Mouse (Mus musculus) liver (tissue): ENCODE data around the gene Hlx.

Experiments
- DNase-seq: peaks from one replicate; pipeline ENCODE4 v3.0.0-alpha.2; 2020; ENCODE audit warnings: mixed read lengths

Hlx gene

DNA sequence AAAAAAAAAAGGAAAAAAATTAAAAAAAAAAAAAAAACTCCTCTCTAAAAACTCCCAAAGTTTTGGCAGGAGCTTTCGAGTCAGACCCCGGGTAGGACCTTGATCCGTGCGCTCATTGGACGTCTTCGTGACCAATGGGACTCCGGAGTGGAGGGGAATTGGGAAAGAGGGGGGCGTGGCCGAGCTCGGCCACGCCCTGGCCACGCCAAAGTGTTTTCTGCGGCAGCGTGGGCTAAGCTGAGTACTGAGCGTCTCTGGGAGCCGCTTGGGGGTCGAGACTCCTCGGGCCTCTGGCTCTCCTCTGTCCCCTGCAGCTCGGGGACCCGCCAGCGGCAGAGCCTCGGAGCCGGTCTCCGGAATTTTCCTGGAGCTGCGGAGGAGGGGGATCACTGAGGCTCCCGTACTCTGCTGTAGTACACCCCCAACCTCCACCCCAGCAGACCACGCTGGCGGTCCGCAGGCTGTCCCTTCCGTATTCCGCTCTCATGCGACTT lies at the start of gene Hlx:
Gene Hlx, minus strand, starts transcription at position 64 of the 494 bp plus-strand sequence.
- peak; percentile 87 for DNase-seq

DNA sequence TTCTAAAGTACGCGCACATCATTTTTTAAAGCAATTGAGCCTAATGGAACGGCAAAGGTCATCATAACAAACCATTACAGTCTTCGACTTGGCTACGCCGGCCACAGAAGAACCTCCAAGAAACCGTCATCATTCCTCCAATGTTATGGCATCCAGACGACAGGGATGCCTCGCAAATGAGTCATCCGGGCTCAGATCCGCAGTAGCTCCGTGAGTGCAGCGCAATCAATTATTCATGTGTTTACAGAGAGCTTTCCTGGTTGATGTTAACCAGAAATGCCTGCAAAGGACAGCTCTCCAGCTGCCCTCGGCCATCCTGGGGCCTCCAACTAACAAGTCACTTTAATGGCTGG lies 49.7 kb upstream of the Hlx start:
- peak; percentile 26 for DNase-seq

DNA sequence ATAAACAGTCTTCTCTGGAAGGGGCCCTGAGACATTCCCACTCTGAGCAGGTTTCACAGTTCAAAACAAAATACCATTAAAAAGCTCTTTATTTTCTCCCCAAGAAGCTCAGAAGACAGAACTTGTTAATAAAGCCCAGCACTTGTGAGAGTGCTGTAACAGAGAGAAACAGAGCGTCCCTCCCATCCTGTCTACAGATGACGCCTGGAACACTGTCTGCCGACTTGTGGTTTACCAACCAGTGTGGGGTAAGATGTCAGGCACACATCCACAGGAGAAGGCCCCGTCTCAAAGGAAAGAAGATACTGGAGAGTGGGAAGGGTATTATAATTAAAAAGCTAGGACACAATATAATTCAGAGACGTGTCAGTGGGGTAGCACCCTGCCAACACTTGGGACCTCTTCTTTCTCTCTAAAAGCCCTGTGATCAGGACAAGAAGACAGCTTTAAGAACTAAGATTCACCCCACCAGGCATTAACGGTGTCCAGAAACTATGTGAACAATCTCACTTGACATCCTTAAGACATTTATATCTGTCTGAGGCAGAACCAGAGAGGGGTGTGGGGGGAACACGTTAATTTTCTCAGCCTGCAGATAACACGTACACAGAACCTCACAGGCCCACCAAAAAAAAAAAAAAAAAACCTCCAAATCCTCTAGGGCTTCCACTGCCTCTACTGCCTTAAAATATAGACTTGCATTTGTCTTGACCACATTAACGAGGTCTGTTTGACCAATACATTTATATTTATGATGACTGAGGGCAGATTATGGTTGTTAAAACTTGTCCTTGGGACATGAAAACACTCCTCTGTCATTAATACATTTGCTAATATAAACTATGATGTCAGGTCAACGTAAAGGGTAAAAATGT lies 49.1 kb upstream of the Hlx start:
- DNase-seq: peak; percentile 28

DNA sequence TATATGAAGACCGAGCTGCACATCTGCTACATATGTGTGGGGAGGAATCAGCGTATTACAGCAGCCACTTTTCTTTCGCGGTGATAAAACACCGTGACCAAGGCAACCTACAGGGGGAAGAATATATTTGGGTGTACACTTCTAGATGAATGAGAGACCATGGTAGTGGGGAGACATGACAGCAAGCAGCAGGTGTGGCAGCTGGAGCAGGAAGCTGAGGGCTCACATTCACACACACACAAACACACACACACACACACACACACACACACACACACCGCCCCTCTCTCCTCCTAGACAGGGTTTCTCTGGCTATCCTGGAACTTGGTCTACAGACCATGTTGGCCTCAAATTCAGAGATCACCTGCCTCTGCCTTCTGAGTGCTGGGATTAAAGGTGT lies 45.7 kb upstream of the Hlx start:
- no peak for DNase-seq

DNA sequence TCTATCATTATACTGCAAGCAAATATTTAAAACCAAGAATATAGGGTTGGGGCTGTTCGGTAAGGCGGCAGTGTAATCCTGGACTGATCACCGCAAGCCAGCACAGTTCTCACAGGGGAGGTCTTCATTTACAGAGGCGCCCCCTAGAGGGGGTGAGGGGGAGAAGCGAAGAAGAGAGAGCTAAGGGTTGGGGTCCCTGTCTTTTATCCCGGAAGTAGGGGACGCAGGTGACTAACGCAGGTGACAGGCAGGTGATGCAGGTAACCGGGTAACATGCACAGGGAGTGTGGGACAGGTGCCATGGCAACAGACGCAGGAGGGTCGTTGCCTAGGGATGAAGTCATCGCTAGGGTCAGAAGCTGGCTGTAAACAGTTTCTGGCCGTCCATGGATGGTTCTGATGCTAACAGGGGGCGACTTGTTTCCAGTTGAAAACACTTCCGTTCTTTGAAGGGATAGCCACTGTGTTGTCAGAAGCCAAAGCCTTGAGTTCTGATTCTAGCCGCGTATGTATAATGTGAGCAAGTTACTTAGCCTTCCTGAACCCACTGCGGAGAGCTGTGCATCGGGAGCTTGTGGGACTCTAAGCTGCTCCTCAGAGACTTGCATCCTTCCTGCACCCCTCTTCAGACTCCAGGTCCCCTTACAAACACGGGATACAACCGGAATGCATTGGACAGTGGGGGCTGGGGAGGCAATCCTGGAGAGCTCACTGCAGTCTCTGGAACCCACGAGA lies 44.8 kb upstream of the Hlx start:
- DNase-seq: no peak

DNA sequence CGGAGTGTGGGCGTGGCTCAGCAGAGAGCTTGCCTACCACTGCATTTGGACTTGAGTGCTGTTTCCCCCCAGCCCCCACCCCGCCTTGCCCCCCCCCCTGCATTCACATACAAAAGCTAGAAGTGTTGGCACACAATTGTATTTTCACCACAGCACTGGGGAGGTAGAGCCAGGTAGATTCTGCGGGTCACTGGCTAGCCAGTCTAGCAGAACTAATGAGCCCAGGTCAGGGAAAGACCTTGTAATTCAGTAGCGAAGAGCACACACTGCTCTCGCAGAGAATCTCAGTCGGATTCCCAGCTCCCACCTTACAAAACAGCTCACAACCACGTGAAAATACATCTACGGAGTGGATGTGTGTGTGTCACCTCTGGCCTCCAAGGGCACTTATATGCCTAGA lies 42.9 kb upstream of the Hlx start:
- DNase-seq: peak; percentile 25

DNA sequence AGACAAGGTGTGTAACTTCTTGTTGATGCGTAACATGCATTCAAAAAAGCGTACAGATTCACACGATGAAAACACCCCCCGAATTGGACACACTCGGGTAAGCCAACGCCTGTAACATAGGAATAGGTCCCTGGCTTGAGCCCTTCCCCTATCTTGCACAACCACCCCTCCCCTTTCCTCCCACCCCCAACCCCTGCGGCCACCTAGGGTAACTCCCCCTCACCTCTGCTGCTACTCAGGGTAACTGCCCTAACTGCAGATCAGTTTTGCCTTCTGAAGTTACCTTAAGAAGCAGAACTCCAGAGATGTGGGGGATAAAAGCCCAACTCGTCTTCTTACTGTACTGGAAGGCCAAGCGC lies 39.5 kb upstream of the Hlx start:
- no peak for DNase-seq

DNA sequence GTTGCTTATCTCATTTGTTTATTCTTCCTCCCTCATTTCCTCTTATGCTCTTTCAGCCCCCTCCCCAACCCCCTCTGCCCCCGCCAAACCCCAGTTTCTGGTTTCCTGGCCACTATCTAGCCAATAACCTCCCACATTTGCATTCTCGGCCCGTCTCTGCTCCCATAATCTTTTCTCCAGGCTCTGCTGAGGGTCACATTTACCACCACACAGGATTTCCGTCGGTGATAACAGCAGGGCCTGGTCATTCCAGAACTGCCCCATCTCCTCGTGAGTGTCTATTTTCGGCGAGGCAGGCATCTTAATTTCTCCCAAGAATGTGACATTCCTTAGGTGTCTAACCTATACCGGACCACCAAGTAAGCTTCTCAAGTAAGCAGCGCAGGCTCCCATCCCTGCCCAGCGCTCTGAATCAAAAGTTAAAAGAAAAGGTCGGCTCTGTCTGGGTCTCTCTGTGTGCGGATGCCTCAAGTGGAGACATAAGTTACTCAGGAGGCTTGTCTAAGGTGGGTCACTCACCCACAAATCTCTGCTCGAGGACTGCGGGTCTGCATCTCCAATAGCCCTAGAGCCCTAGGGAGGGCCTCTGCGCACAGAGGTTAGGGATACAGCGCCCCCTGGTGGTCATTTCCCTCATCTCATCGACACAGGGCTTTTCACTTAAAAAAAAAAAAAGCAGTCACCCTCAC lies 38.9 kb upstream of the Hlx start:
- peak; percentile 82 for DNase-seq

DNA sequence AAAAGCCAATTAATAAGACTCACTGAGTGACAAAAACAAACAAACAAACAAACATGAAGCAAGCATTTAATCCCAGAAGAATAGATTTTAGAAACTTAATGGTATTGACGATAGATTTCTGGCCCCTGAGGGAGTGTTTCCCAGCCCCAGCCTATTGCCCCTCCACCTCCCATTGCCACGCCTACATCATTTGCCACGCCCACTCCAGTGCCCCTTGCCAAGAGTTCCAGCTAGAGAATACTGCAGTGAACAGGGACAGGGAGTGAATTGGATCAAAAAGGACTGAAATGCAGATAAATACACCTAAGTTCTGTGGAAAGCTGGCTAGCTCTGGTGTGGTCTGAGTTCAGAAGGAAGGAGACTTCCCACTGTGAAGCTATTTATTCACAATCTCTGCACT lies 31.4 kb upstream of the Hlx start:
- DNase-seq: no peak

DNA sequence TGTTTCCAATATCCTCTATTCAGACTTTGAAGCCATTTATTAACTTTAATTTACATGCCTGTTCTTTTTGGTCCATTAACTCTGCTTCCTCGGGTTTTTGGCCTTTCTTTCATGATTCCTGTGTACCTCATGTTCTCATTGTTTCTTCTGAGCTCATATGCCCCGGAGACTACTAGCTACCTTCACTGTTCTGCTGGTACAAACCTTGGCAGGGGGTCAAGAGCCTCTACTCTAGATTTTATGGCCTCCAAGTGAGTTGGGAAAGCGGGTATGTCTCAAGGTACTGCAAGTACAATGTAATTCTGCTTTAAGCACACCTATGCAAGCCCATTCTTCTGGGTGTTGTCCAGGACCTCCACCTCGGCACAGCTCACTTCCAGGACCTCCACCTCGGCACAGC lies 30.5 kb upstream of the Hlx start:
- DNase-seq: no peak

DNA sequence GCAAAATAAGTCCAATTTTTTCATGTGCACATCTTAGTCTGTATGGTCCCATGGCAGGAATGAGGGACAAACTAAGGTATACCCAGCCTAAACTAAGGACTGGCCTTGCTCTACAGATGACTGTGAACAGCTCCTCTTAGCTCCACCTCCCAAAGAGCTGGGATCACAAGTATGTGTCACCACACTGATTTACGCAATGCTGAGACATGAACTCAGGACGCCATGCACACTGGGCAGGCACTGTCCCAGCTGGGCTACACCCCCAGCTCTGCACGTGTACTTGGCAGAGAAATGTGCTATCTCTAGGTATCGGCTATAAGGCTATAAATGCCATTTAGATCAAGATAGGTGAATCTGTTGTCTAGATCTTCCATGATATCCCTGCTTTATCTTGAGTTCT lies 29.6 kb upstream of the Hlx start:
- DNase-seq: no peak

DNA sequence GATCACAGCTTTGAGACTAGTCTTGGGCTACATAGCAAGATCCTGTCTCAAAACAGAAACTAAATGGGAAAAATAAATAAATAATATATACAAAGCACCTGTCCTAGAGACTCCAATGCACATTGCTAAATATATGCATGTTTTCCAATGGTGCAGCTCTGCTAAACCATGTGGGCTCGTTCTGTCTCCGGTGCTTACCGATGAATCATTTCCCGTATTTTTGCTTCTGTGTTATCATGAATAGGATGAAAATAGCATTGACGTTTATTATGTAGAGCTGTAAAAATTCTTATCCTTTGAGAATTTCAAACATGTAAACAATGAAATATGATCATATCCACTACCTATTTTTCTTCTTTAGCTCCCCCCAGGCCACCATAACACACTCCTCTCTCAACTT lies 20.3 kb upstream of the Hlx start:
- no peak for DNase-seq

DNA sequence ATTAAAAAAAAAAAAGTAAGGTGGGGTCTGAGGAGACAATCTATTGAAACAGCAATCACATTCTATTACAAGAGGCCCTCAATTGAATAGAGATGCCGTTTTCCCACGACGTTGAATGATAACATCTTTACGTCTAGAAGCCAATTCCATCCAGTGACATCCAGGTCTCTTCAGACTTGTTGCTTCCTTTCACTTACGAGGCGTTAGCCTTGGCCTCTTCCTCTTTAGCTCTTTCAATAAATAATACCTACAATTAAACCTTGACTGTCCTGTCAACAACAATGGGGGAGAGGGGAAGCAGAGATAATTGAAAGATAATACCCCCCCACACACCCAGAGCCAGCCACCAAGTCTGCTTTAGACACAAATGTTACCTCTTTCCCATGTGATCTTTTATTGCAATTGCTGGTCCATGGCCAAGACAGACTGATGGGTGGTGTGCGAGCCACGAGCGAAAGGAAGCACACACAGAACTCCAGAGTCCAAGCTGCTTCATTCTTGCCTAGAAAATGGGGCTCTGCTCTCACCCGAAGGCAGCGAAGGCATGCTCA lies 17.8 kb upstream of the Hlx start:
- no peak for DNase-seq

DNA sequence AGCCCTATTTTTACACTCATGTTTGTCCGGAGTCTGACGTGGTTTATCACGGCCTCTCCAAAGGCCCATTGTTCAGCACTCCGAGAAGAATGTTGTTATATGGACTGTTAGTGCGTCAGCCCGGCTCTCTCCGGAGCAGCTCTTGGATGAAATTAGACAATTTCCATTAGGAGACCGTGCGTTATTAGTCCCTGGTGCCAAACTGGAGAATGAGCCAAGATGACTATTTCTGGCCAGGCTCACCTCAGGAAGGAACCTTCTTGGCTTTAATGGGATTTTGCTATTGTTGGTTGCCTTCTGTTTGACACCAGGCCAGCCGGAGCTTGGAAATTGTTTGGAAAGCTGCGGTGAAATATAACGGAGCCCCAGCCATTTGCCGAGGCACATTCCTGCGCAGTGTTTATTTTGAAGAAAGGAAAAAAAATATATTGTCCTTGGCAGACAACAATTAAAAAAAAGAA lies 16.3 kb upstream of the Hlx start:
- no peak for DNase-seq

DNA sequence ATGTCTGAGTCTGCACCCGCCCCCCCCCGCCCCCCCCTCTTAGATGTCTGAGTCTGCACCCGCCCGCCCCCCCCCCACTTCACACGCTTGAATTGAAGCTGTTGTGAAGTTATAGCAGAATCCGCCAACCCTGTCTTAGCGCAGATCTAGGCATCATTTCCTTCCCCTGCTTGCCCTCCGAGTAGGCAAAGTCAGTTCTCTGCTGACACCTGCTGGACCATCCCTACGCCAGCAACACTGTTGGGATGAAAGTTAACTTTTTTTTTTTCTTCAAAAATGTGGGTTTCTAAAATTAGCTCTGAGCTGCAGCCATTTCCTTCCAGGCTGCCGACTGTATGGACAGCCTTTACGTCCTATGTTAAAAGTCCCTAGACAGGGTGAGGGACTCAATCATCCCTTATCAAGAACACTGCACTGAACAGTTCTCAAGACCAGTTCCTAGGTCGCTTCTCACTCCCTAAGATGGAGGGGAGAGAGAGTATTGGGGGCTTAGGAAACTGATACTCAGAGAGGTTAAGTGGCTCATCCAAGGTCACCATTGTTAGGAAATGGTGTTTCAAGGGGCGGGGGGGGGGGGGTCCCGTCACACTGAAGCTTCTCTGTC lies 5.6 kb upstream of the Hlx start:
- DNase-seq: peak; percentile 60

DNA sequence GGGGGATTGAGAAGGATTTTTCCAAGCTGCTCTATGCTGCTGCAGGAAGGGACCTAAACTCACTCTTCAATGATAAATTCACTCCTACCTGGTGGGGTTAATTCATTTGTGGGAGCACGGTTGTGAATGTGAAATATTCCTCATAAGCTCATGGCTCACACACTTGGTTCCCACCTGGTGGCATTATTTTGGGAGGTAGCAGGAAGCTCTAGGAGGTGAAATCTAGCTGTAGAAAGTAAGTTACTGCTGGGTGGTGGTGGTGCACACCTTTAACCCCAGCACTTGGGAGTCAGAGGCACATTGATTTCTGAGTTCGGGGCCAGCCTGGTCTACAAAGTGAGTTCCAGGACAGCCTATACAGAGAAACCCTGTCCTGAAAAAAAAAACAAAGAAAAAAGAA lies 4.8 kb upstream of the Hlx start:
- DNase-seq: no peak

DNA sequence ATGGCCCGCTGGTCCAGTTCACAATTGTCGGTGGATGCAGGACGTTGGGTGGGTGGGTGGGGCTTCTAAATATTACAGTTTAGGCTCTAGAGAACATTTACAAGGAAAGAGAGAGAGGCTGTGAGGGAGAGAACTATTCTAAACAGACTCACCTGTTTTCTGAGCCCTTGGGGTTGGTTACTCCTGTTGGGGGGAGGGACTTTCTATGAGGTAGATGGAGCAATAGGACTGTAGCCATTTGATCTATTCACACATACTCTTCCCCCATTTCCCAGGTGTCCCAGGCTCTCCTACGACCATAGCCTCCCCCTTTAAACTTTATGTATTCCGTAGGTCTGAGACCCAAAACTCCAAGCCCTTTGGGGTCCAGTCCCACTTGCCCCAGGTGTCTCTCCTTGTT lies 3.8 kb upstream of the Hlx start:
- DNase-seq: no peak

DNA sequence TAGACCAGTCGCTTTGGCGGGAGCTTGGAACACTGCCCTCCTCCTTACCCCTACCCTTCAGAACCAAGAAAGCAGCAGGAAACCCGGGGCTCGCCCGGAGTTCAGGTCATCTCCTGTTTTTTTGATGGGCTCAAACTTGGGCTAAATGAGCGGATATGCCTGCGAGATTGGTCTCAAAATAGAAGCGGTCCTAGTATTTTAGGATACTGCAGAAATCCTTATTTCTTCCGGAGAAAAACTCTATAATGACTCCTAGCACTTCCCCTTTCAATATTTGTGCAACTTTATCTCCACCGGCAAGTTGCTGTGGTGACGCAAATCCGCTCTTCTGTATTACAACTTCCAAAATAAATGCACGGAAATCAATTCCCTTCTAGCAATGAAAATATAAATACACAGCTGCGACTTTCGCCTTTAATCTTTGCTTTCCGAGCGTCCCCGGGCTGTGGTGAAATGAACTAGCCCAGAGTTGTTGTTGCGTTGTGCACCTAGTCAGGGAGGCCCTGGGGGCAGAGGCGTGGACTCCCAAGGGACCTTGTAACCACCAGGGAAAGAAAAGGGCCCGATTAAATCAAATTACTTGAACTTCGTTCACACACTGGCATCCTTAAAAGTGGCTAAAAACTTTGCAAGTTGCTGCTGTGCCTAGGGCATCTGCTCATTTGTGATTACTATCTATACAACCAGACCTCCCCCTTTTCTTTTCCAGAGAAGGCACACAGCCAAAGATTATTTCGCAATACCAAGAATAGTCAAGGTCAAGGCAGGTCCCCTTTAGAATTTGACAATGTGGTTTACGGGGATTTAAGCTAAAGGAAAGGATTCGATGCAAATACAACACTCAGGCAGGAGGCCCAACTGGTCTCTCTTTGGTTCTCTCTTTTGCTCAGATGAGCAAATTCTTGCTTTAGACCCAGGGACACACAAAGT lies 2.8 kb upstream of the Hlx start:
- DNase-seq: no peak

DNA sequence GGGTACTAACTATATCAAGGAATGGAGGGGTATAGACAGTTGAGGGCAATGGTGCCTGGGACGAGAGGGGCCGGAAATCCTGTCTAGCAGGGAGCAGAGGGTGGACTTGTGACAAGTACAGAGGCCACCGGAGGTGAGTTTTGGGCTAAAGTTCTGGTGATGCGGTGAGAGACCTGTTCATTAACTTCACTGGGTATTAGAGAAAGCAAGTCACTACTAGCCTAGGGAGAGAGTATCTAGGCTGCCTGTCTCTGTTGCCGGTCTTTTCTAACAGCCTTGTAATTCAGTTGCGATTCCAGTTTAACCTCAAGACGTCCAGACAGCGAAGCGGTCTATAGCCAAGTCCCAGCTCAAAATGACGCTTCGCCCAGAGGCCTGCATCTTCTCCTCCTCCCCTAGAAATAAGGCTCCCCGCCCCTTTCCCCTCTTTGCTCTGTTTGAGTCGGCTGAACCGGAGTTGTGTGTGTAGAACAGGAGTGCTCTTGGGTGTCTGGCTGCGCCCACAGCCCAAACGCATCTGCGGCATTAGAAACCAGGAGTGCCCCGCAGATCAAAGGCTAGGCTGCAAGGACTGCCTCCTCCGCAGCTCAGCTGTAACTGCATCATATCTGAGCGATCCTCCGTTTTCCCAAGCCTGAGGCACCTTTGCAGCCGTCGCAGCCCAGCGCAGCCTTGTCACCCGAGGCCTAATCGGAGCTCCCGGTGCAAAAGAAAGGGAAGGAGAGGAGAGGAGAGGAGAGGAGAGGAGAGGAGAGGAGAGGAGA lies 1.8 kb upstream of the Hlx start:
- DNase-seq: no peak

DNA sequence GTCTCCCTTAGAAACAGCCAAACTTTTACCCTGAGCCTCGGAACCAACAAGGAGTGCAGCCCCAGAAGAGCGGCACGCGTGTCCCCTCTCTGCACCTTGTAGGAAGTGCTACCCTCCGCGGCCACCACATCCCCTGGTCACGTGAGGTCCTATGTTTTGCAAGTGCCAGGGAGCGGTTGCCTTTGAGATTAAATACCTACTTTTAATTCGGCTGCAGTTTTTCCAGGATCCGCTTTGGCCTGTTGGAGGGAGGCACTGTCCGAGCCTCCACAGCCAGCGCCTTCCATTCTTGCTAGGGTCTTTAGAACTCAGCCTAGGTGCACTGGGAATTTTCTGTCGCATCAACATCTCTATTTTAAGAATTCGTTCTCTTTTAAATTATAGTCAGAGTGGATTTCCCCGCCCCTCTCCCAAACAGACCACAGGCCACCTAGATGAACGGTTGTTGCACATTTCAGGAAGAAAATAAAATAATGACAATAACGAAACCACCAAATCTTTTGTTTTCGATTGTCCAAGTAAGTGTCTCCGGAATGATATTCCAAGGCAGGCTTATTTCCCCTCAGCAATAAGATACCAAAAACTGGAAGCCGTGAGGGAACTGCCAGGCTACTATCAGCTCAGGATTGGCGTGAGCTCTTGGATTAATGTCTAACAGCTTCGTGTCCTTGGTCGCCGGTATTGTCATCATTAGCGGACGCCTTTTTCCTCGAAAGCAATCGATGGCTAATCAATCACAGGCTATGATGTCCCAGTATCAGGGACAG lies 1.1 kb upstream of the Hlx start:
- DNase-seq: peak; percentile 28
